Mouse (Mus musculus) testis, adult 2 months (tissue): ENCODE data around the gene Syne2. TPM values are rescaled to one million over a fixed set of nuclear protein-coding genes. Genes with fewer than 3 reads are reported as not detected.

Source experiments
- H3K27ac ChIP-seq: fragments of 200-500 bp; 2 replicates; pipeline ENCODE4 v1.5.1; 2012; ENCODE audit warnings: low read depth, low read length; ENCODE audit not compliant: control insufficient read depth, insufficient read depth
- H3K27me3 ChIP-seq: fragments of 200-500 bp; 2 replicates; pipeline ENCODE4 v1.6.1; 2012; ENCODE audit warnings: mild to moderate bottlenecking, low read length, moderate library complexity; ENCODE audit not compliant: control insufficient read depth, insufficient read depth
- H3K36me3 ChIP-seq: fragments of 200-500 bp; 2 replicates; pipeline ENCODE4 v1.6.1; 2012; ENCODE audit warnings: mild to moderate bottlenecking, low read length; ENCODE audit not compliant: control insufficient read depth, insufficient read depth
- H3K4me1 ChIP-seq: fragments of 200-500 bp; 2 replicates; pipeline ENCODE4 v1.6.1; 2012; ENCODE audit warnings: low read length; ENCODE audit not compliant: control insufficient read depth, insufficient read depth
- H3K4me3 ChIP-seq: fragments of 200-500 bp; 2 replicates; pipeline ENCODE4 v1.5.1; 2012; ENCODE audit warnings: low read depth, mild to moderate bottlenecking, low read length, moderate library complexity, mixed read lengths; ENCODE audit not compliant: control insufficient read depth
- CTCF ChIP-seq: fragments of 200-500 bp; IDR thresholded peaks from 2 replicates; pipeline ENCODE4 v1.5.1; 2012; ENCODE audit warnings: low read depth, mild to moderate bottlenecking, inconsistent platforms, low read length, moderate library complexity; ENCODE audit not compliant: control insufficient read depth, insufficient read depth, insufficient replicate concordance
- POLR2A ChIP-seq: fragments of 200-500 bp; IDR thresholded peaks from 2 replicates; pipeline ENCODE4 v1.6.1; 2012; ENCODE audit warnings: low read depth, mild to moderate bottlenecking, inconsistent platforms, low read length, moderate library complexity; ENCODE audit not compliant: control insufficient read depth
- polyA plus RNA-seq: library from polyadenylated mRNA; depleted of rRNA; stranded (reverse); fragments of >200 nt; gene quantifications from 2 replicates; pipeline ENCODE4 v1.2.3, GENCODE M21; 2012

The Syne2 gene
- polyA plus RNA-seq, 1 experiment = 35.5 TPM

DNA sequence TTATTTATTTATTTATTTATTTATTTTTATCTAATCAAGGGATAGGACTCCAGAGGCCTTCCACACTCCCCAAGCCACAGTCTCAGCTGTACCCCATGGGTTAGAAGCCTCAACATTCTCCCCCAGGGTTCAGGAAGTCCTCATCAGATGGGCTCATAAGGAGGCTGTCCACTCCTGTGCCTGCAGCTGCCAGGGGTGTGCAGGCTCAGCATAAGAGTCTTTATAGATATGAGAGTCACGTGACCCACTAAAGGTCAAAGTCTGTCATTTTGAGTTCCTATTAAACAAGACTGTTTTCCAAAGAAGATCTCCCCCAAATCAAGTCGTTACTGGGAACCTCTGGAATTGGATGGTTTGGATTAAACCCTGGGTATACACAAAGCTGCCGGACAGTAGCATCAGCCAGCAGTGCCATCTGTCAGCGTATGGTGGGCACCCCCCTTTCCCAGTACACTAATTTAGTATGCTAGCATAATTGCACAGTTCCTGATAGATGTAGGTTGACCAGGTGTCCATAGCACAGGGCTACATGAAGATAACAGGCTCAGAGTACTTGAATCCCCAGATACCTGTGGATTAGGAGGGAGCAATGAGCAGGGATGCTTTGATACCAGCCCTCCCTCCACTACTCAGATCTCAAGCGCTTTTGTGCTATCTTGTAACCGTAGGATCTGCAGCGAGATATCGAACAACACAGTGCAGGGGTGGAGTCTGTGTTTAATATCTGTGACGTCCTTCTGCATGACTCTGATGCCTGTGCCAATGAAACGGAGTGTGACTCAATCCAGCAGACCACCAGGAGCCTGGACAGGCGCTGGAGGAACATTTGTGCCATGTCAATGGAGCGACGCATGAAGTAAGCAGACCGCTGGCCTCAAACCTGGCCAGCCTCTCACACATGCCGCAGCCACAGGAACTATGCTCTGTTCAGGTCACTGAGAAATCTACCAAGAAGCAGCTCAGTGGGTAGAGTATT is 276.0 kb downstream of the Syne2 start:
- Histone ChIP-seq H3K4me1 (no peaks in the 10 kb centered on the region), H3K4me3 (no peak overlapping the region), H3K36me3 (no peaks in the 10 kb centered on the region), H3K27me3 (no peaks in the 10 kb centered on the region), H3K27ac (no peak overlapping the region)
- no peak for TF ChIP-seq POLR2A
- no peak for TF ChIP-seq CTCF

DNA sequence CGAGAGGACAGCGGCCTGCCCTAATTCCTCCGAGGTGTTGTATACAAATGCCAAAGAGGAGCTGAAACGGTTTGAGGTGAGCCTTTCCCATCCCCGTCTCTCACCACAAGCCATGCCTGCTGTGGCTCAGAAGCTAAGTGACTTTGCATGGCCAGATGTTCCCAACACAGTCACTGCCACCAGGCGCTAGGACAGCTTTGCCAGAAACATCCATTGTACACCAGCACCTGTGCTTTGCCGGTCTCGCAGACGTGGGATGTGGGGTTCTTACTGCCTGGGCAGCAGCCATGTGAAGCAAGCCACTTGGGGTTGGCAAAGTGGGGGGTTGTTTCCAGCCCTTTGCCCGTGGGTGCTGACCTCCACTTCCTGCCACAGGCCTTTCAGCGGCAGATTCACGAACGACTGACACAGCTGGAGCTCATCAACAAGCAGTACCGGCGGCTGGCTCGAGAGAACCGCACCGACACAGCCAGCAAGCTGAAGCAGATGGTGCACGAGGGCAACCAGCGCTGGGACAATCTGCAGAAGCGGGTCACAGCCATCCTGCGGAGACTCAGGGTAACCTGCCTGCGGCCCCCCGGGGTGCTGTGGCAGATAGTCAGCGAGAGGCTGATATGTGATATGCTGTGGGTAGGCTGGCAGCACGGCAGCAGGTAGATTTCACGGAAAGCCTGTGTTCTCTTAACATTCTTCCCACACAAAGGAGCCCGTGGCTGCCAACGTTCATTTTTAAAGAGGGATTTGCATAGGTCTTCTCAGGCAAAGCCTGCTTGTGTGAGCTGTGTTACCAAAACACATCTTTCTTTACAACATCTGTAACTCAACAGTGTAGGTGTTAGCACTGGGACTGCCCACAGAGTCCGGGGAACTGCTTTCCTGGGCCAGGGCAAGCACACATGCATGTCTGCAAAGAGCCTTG is 277.4 kb downstream of the Syne2 start:
- no peak for TF ChIP-seq CTCF
- TF ChIP-seq POLR2A = no peak
- Histone ChIP-seq H3K27ac (no peak overlapping the region), H3K4me1 (no peaks in the 10 kb centered on the region), H3K27me3 (no peaks in the 10 kb centered on the region), H3K4me3 (no peak overlapping the region), H3K36me3 (no peaks in the 10 kb centered on the region)

DNA sequence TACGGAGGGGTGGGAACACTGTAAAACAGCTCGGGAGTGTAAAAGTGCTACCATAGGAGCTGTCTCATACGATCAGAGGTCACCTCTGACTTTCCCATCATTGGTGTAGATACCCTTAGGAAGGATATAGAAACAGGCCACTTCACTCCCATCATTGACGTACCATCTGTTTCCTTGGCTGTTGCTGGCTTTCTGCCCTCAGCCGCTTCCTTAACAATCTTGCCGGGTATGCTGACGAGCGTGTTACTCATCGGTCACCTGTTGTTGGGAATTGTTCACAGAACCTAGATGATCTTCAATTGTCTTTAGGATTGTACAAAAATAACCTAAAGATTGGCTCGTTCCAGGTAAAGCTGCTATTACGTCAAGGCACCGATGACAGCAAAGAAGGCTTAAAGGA is 284.7 kb downstream of the Syne2 start:
- H3K27me3 ChIP-seq = no peaks in the 10 kb centered on the region
- H3K4me1 ChIP-seq = no peaks in the 10 kb centered on the region
- H3K36me3 ChIP-seq = no peaks in the 10 kb centered on the region
- no peak for TF ChIP-seq POLR2A
- TF ChIP-seq CTCF = no peak
- H3K27ac ChIP-seq = no peak overlapping the region
- no peak overlapping the region for H3K4me3 ChIP-seq

DNA sequence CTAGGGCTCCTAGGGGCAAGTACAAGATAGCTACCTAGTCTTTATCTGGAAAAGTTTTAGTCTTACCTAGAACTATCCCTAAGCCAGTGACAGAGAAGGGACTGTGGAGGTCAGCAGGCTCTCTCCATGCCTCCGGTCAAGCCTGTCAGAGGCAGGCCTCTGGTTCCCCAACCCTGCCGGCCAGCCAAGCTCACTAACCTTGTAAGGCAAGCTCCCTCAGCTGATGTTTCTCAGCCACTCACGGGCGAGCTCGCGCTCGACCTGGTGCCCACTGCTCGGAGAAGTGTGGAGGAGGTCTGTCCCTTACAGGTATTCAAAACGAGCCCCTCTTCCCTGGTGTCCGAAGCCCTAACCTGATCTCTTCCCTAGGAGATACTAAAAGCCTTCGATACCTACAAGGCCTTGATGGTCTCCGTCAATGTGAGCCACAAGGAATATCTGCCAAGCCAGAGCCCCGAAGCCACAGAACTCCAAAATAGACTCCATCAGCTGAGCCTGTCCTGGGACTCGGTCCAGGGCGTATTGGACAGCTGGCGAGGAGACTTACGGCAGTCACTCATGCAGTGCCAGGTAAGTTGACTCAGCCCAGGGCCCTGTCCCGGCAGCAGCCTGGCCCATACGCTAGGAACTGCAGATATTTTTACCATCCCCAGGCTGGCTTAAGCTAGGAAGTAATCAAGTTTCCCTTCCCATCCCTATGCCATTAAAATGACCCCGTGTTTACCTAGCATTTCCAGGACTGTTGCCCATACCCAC is 286.8 kb downstream of the Syne2 start:
- no peaks in the 10 kb centered on the region for H3K36me3 ChIP-seq
- H3K27me3 ChIP-seq = no peaks in the 10 kb centered on the region
- no peaks in the 10 kb centered on the region; the same call in 1 of the 2 replicates for H3K4me1 ChIP-seq
- H3K27ac ChIP-seq = no peak overlapping the region
- no peak overlapping the region for H3K4me3 ChIP-seq
- TF ChIP-seq POLR2A (no peak), CTCF (no peak)

DNA sequence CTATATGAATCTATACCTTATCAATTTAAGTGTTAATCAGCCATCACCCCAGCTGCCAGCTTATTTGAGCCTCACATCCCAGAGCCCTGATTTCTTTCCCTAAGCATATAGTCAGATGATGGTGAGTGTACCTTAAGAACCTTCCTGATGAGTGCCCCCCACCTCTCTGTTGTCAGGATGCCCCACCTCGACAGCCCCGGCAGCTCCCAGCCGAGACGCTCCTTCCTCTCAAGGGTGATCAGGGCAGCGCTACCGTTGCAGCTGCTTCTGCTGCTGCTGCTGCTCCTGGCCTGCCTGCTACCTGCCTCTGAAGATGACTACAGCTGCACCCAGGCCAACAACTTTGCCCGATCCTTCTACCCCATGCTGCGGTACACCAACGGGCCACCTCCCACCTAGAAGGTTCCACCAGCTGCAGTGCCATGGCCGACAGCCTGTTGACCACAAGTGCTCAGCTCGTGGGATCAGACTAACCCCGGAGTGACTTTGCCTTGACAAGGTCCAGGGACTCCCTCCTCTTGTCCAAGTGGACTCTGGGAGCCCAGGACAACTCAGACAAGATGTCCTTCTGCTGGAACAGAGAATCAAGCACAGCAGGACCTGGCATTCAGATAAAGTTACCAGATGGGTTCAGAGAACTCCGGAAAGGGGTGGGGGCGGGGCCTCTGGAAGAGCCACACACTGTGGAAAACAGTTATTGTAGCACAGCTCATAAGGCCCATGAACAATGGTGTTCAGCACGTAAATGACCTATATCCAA is 291.9 kb downstream of the Syne2 start:
- Histone ChIP-seq H3K27ac (no peak overlapping the region), H3K4me3 (no peak overlapping the region), H3K27me3 (no peaks in the 10 kb centered on the region), H3K4me1 (no peaks in the 10 kb centered on the region; the same call in 1 of the 2 replicates), H3K36me3 (no peaks in the 10 kb centered on the region)
- TF ChIP-seq POLR2A (no peak), CTCF (no peak)

DNA sequence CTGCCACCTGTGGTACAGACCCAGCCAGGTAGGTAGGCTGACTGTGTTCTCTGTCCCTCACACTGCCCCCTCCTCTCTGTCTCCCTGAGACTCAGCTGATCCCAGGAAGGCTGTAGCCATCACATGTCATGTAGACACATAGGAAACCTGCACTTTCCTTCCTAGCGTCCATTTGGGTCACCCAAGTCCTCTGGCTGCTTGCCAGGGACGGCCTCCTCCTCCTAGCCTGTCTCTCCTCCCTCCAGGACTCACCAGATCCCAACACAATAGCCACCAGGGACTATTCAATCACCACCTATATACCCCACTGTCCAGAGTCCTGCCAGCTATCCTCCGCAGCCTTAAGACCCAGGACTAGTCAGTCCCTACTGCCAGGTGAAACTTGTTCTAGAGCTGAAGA is 293.1 kb downstream of the Syne2 start:
- no peaks in the 10 kb centered on the region; the same call in 1 of the 2 replicates for H3K4me1 ChIP-seq
- H3K27ac ChIP-seq = no peak overlapping the region
- no peaks in the 10 kb centered on the region for H3K36me3 ChIP-seq
- TF ChIP-seq CTCF (no peak), POLR2A (no peak)
- H3K27me3 ChIP-seq = no peaks in the 10 kb centered on the region
- no peak overlapping the region for H3K4me3 ChIP-seq
